Mouse (Mus musculus): ENCODE data around the gene Ankrd12.

- TF ChIP-seq CTCF (IDR thresholded peaks at IDR 0.05) (0 out of 2 replicates have a peak, but pooled peaks have one; percentile 17), POLR2A (IDR thresholded peaks at IDR 0.05; ENCODE audit: insufficient read depth, low read depth, low read length) (peak; percentile 62; the same call in 1 of the 2 replicates)
These were observed 46.4 kb upstream of the Ankrd12 start, which contains the start of gene Ddx11 for GRCm38 (mm10) chr17:66123066-66123815.

Measured in heart, adult 2 months (tissue).